Mouse (Mus musculus) Muller cell, postnatal 12 days (primary cell): ENCODE results near the gene Tnnt3.

ENCODE experiments used
- DNase-seq: peaks from one replicate; pipeline ENCODE4 v3.0.0-alpha.2; 2015; ENCODE audit errors: inconsistent ontology term

The Tnnt3 gene

DNA sequence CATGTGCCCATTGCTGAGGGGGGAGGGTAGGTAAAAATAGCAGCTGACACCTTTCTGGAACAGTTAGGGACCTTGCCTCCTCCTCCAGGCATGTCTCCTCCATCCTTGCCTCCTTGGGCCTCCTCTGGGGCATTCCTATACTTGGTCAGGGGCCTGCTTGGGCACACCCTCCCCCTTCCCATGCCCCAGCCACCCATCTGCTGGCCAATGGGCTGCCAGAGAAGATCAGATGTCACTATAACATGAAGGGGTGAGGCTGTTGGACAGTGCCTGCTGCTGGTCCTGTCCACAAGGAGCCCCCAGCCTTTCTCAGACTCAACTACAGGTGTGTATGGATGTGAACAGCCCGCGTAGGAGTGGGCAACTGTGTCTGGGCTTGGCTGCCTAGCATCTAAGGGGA is at the start of gene Tnnt3:
Gene Tnnt3, plus strand, starts transcription at position 262 of the 400 bp plus-strand sequence.
- DNase-seq, result no peak

DNA sequence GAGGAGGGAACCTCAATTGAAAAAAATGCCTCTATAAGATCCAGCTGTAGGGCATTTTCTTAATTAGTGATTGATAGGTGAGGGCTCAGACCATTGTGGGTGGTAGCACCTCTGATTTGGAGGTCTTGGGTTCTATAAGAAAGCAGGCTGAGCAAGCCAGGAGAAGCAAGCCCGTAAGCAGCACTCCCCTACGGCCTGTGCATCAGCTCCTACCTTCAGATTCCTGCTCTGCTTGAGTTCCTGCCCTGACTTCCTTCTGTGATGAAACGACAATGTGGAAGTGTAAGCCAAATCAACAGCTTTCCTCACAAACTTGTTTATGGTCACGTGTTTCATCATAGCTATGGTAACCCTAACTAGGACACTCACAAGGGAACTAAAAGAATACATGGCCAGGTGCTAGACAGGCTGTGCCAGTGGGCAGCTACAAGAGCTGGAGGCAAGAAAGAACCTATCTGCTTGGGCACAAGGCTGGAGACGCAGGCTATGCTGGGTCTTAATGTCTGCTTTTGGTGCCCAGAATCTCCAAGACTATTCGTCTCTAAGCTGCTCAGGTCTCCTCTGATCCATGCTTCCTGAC is 49.5 kb upstream of the Tnnt3 start:
- DNase-seq, result no peak

DNA sequence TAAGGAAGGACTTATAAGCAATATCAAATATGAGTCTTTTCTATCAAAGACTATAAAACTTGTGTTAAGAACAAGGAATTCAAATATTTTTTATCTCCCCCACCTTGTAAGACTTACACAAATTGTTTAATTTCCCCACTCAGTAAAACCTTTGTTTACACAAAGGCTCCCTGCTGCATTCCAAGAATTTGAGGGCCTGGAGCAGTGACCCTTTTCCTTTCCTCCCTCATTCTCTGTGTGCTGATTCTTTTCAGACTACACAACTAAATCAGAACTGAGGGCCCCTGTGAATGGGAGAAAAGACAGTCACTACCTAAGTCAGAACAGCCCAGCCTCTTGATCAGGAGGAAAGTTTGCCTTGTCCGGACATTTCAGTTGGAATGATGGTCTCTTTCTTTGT is 43.9 kb upstream of the Tnnt3 start:
- no peak for DNase-seq

DNA sequence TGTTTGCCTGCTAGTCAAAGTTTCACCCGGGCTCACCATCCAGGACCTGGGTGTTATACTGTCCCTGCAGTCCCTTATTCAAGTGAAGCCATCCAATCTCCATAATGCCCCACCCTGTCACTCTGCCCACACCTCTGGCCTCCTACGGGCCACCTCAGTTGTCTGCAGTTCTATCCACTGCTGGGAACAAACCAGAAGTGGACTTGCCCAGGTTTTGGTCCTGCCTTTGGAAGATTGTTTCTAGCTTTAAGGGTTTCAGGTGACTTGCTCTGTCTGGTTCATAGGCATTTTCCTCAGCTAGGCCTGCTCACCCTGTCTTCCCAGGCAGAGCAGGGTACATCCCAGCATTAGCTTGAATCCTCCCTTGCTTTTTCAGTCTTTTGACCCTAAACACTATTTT is 43.4 kb upstream of the Tnnt3 start:
- DNase-seq, result no peak

DNA sequence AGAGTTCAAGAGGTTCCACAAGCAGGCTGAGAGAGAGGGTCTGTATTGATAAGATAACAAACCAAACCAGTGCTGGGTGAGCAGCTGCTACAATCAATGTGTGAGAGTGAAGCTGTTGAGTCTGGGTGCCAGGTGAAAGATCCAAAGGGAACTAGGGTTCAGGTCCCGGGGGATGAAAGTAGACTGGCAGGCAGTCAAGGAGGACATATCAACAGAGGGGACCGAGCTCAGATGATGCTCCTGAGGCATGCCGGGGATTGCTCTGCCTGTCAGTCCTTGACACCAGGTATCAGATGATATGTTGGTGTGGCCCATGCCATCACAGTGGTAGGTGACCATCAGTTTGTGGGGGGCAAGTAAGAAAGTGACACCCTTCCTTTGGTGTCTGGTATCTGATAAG is 41.8 kb upstream of the Tnnt3 start:
- DNase-seq, result no peak

DNA sequence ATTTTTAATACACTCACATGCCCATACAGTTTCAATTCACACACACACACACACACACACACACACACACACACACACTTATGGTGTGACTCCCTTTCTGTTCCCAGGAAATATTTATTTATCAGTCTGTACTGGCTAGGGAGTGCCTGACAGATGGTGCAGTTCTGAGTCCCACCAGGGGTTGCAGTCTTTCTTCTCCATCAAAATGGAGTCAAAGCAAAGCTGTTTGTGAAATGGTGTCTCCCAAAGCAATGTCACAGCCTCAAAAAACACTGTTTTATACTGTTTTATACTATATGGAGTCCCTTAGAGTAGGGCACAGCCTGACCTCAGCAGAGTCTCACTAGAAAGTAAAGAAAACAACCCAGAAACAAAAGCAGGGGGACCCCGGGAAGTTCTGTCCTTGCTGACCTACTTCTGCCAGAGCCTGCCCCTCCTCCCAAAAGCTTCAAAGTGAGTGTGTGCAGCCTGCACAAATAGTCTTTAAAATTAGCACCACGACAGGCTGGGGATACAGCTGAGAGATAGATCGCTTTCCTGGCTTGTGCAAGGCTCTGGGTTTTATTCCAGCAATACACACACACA is 41.3 kb upstream of the Tnnt3 start:
- peak; percentile 55 for DNase-seq

DNA sequence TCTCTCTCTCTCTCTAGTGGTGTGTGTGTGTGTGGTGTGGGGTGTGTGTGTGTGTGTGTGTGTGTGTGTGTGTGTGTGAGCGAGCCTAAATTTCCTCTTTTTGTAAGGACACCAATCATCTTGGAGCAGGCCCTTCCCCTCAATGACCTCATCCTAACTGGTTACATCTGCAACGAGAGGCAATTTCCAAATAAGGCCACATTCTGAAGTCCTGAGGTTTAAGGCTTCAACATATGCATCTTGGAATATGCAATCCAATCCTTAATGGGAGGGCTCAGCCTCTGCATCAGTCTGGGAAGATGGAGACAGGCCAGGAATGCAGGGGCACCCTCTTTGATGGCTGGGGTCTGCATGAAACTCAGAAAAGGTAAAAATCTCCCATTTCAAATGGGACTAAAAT is 40.6 kb upstream of the Tnnt3 start:
- DNase-seq, result no peak

DNA sequence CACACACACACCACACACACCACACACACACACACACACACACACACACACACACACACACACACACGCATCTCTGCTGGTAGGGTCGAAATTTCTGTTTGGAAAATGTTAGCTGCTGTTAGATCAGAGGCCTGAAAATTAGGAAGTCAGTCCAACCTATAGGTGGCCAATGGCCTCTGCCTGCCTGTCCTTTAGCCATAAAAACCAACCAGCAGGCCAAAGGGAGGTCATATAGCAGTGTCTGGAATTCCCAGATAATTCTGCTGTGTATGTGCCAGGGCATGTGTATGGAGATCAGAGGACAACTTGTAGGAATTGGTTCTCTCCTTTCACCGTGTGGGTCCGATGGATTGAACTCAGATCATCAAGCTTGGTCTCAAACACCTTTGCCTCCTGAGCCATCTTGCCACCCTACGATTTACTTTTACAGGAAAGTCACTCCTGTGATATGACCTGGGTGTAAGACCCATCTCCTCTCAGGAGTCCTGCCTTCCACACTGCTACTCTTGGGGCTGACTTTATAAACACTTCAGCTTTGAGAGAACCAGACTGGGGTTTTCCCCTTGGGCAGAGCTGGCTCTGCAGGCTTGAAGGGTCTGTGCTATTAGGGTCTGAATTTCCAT is 39.8 kb upstream of the Tnnt3 start:
- DNase-seq, result no peak

DNA sequence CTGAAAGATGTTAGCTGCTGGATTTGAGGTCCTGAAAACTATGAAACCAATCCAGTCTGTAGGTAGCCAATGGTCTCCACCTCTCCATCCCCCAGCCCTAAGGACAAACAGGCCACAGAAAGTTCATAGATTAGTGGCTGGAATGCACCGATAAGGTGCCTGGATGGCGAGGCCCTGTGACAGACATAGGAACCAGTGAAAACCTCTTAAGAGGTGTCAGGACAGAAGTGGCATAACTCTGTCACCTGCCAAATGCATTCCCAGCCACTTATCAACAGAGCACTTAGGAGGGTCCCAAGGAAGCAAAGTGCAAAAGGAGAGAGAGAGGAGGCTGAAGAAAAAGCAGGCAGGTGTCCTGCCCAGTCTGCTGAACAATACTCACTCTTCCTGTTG is 39.3 kb upstream of the Tnnt3 start:
- DNase-seq, result no peak

DNA sequence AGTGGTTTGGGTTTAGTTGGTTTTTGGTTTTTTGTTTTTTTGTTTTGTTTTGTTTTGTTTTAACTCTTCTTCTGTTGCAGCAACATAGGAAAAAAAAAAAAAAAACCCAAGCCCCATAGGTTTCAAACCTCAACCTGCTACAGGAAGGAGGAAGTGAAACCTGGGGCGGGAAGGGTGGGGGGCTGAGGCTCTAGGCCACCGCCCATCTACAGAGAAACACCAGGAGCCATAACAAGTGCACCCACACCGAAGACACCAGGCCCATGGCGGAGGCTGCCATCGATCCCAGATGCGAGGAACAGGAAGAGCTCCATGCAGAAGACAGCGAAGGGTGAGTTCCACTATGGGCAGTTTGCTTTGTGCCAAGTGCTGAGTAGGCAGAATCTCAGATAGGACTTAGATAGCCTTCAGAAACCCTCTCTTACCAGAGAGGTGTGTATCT is 38.0 kb upstream of the Tnnt3 start, which contains the start of gene Lsp1:
Gene Lsp1, plus strand, starts transcription at position 174 of the 442 bp plus-strand sequence.
- DNase-seq, result no peak

DNA sequence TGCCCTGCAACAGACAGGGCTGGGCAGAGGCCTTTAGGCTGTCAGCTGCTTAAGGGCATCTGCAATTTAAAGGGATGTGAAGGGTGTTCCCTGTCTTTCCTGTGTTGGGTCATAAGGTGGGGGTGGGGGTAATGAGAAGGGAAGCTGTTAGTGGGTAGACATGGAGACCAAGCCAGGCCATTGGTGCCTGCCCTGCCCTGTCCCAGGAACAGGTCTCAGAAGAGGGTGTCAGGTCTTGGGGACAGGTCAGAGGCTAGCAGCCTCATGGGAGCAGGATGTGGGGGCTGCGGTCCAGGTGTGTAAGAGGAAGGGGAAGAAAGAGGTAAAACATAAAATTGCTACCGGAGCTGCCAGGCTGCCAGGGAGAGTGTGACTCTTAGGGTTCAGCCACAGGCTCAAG is 37.2 kb upstream of the Tnnt3 start:
- DNase-seq, result no peak

DNA sequence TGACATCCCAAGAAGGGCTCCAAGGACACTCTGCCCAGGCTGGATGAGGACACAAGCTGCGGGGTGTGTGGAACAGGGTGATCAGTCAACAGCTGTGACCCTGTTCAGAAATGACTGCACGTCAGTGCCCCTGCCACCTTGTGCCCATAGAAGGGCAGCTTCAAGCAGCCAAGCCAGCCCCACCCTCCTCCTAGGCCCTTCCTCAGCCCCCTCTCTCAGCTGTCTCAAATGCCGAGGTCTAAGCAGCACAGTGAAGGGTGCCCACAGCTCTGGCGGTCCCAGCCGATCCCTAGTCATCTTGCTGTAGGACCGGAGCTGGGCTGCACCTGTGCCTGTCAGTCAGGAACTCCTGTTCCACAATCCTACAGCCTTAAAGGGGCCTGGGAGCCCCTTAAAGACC is 36.4 kb upstream of the Tnnt3 start:
- DNase-seq, result no peak

DNA sequence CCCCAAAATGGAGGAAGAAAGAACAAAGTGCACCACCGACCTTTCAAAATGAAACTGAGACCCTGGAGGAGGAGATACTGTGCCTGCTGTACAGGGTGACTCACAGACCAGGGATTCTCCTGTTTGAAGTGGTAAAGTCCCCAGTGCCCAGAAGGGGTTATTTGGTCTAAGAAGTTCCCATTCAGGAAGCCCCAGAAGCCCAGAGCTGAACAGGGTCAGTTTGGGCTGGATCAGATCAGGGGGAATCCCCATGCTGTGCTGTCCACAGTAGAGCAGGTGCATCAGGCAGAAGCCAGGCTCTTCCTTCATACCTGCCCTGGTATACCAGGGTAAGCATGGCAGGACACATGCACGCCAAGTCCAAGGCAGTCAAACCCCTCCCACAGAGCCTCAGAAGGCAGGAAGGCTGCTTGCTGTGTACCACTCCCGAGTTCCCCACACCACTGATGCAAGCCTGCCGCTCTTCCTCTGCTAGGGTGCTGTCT is 36.0 kb upstream of the Tnnt3 start:
- no peak for DNase-seq

DNA sequence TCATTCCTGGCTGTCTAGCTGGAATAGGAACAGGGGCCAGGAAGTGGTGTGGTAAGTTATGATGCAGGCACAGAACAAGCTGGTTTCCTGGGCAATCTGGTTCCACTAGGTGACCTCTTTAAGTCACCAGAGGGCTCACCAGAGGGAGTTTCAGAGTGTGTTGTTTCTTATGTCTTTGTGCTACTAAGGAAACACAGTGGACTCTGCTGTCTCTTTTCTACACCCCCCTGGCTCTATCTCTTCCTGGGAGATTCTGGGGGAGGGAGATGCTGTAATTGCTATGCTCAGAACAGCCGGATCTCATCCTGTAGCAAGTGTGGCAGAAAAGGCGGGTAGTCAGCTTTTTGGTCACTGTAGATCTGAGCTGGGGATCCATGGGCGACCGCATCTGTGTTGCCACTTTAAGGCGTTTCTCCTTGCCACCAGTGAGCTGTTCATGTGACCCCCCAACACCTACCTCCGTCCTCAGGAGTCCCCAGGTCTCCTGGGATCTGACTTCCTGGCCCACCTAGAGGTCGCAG is 28.4 kb upstream of the Tnnt3 start:
- peak; percentile 70 for DNase-seq

DNA sequence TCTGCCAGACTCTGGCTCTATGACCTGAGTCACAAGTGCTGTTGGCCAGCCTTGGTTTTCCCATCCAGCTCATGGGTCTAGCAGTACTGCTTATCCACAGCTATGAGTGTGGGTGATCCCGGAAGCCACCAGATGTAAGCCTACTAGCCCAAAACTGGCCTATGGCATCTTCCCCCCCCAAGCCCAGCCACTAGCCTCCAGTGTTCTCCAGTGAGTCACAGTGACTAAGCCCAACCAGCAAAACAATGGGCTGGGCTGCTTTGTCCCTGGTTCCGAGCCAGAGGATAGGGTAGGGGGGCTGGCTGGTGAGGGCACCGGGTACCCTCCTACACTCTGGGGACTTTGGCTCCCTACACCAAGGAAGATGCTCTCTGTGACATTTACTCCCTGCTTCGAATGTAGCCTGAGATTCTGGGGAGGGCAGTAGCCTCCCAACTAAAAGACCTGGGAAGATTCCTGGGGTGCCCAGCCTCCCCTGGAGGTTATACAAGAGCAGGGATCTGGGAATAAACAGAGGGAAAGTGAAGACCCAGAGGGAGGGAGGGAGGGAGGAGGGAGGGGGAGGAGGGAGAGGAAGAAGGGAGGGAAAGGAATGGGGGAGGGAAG is 27.7 kb upstream of the Tnnt3 start:
- peak; percentile 97 for DNase-seq

DNA sequence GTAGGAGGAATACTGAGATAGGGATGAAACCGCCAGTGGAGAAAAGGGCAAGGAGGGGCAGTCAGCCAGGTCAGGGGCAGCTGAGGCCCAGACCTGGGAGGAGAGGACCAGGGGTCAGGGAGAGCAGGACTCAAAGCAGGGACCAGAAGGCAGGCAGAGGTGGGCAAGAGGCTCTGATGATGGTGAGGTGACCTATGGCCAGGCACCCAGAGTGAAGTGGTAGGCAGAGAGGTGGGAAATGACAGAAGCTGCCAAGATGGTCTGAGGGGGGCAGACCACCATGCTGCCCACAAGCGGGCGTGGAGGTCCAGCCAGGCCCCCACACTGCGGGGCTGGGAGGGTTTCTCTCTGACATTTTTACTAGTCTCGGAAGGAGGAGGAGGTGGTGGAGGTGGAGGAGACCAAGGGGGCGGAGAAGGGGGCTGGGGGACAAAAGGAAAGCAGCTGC is 27.2 kb upstream of the Tnnt3 start:
- DNase-seq, result no peak

DNA sequence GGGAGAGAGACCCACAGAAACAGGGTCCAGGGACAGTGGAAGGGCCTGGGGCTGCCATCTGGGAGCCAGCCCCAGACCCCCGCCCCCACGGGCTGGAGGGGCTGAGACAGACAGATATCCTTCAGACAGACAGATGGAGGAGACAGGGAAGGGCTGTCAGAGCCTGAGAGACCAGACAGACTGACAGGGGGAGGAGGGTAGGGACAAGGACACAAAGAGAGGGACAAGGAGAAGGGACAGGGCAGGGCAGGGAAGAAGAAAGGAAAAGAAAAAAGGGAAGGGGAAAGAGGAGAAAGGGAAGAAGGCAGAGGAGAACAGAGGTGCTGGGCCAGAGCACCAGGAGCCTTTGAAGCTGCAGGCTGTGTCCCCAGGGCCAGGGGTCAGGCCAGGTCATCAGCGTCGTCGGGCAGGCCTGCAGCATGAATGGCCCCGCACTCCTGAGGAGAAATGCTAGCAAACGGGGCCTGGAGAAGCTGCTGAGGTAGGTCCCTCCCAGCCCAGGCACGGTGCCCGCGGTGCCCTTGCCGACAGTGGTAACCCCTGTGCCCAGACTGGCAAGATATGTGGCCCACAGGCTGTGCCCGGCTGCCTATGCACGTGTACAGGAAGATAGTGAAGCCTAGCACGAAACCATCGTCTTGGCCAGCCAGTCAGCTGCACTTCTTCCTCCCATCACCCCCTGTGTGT is 26.6 kb upstream of the Tnnt3 start:
- peak; percentile 56 for DNase-seq

DNA sequence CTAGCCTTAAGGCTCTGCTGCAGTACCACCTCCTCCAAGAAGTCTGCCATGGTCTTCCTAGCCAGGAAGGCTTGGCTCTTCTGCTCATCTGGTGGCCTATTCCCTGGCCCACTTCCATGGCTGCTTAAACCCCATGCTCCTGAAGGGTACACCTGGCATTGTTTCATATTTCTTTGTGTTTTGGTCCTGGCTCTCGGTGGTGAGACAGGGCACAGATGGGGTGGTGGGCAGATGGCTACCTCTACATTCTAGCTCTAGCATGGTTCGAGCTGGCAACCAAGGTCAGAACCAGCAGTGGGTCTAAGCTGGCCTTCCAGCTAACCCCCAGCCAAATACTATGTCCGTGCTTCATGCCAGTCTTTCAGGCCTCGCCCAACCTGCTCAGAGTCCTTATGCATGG is 25.7 kb upstream of the Tnnt3 start:
- no peak for DNase-seq

DNA sequence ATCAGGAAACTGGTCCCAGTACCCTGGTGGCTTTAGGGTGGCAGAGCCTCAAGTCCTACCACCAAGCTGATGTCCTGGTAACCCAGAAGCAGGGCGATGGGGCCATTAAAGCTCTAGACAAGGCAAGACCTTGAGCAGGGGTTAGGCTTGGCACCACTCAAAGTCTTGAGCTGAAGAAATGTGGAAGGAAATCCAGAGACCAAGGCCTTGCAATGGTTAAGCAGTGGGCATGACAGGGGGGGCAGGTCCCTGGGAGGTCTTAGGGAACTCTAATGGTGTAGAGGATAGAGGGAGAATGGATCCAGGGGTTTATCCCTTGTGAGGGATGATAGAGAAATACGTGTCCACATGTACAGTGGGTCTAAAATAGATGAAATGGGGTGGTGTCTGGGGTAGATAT is 25.2 kb upstream of the Tnnt3 start:
- no peak for DNase-seq

DNA sequence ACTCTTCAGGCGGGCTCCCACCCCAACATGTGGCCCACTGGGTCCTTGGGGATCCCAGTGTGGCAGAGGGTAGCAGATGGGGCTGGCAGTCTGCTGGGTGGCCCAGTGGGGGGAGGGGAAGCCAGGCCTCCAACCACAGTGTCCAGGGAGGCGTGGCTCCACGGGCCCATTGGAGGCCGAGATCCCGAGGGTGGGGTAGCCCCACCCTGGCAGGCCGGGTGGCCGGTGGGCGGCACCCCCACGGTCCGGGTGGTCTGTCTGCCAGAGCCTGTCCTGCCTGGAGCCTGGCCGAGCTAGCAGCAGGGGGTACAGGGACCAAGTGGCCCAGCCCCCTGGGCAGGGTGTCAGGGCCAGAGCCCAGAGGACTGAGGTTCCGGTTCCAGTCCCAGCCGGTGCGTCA is 23.8 kb upstream of the Tnnt3 start:
- DNase-seq, result no peak

DNA sequence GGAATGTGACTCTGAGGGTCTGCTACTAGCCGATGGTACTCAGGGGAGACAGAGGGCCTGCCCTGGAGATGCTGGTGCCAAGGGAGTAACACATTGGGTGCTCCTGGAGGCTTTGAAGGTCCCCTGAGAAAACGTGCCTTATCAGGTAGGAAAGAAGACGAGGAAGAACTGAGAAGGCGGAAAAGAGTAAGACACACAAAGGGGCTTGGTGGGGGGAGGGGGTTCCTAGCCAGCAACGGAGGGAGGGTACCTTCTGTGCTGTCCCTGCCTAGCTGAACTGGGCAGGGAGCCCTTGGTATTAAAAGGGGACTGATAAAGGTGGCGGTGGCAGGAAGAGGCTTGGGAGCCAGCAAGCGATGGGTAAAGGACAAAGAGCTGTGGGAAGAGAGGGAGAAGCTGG is 23.0 kb upstream of the Tnnt3 start:
- DNase-seq, result no peak

DNA sequence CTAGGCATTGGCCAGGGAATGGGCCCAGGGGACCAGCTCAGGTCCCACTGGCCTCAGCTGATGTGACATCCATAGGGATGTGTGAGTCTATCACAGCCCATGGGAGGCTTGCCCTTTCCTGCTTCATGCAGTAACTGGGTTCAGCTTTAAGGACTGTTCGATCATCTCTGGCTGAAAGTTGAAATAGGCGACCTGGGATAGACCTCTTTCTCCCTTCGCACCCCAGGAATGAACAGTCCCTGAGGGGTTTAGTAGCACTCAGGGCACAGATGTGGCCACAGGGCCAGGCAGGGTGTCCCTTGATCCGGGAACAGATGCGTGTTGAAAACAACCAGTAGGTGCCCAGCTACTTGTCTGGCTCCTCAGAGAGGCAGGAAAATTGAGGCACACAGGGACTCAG is 22.4 kb upstream of the Tnnt3 start:
- DNase-seq, result no peak
